Mouse (Mus musculus) heart, postnatal 14 days (tissue): ENCODE data around the gene Lrrc20. TPM values are rescaled to one million over a fixed set of nuclear protein-coding genes. Genes with fewer than 3 reads are reported as not detected.

Experiments used
- DNase-seq, 2 experiments: peaks; one replicate each; pipeline ENCODE4 v3.0.0; 2021 to 2022
- intact Hi-C: fragments of 180-260 bp; cut with DNase I; formaldehyde crosslinking; loops from one replicate; pipeline ENCODE4 v1.15.1; 2025
- total RNA-seq, 2 experiments: library from RNA; stranded (reverse); gene quantifications; 2 replicates each; pipeline ENCODE4 v1.2.3; 2021

The Lrrc20 gene
- total RNA-seq, 2 experiments from 2014 or later, result 24.5 to 25.8 TPM

DNA sequence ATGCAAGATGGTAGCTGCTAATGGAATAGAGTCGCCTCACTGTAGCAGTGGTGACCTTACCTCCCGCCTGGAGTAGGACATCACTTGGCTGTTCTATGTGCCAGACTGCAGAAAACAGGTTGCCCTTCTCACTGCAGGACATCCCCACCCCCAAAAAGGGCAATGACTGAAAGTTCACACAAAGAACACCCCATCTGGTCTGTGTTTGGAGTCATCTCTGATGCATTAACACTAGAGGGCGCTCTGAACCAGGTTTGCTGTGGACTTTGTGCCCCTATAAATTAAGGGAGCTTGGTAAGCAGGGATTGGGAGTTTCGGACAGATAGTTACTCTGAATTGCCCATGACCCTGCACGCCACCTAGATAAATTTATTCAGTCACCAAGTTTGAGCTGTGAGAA lies 8.7 kb upstream of the Lrrc20 start:
- intact Hi-C loops, result loop anchor here (2.0 to 5.0 kb wide), 2 partner anchors 135 to 194 kb away; no protein-coding TSS in a partner anchor
- DNase-seq, result peak in 1 of 2 experiments; percentile 46

DNA sequence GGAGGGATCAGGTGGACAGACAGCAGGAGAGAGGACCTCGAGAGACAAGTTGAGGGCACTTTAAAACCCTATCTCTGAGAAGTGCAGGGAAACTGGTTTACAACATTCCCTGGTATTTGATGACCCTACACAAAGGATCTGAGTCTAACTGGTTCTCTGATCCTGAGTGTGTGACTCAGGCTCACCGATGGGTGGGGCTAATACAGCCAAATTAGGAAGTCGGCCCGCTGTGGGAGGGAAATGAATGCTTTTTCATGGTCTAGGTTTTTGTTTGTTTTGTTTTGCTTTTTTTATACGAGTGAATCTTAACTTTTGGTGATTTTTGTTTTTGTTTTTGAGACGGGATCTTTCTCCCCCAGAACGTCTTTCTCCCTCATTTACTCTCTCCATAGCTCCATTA lies 6.7 kb upstream of the Lrrc20 start:
- no peak for DNase-seq
- intact Hi-C loops, result loop anchor here (5.0 kb wide), 1 partner anchor 133 kb away; no protein-coding TSS in a partner anchor

DNA sequence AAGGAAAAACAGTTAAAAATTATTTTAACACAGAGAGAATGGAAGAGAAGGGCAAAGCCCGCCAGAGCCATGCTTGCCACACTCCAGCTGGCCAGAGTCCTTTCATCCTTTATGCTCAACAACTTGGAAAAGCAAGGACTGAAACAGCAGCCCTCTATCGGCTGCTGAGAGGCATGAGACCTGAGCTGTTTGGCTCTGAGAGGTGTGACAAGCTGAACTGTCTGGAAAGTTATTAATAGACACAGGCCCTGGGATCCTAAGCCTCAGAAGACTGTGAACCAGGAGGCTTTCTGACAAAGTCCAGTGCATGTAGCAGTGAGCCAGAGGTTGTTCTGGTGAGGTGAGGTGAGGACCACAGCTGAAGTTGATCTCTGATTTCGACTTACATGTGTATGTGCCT lies 2.0 kb upstream of the Lrrc20 start:
- peak; percentile 11 to 31 for DNase-seq
- intact Hi-C loops, result loop anchor here (5.0 kb wide), 1 partner anchor 131 kb away; no protein-coding TSS in a partner anchor

DNA sequence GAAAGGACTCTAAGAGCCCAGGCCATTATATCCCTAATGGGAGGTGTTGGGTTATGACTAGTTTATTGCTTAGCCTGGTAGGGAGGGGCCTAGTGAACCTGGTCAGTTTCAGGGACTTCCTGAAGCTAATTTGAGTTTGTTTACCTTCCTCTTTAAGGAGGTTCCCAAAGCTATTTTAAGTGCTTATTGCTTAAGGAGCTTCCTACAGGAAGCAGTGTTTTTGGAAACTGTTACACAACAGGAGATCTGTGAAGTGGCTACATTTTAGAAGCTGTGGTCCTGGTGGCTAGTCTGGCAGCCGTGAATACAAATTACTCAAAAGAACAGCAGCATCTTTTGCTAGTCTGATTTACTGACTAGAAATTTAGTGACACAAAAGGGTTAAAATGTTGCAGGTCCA lies 1.3 kb upstream of the Lrrc20 start:
- DNase-seq, result no peak
- intact Hi-C loops, result loop anchor here (5.0 kb wide), 1 partner anchor 132 kb away; no protein-coding TSS in a partner anchor

DNA sequence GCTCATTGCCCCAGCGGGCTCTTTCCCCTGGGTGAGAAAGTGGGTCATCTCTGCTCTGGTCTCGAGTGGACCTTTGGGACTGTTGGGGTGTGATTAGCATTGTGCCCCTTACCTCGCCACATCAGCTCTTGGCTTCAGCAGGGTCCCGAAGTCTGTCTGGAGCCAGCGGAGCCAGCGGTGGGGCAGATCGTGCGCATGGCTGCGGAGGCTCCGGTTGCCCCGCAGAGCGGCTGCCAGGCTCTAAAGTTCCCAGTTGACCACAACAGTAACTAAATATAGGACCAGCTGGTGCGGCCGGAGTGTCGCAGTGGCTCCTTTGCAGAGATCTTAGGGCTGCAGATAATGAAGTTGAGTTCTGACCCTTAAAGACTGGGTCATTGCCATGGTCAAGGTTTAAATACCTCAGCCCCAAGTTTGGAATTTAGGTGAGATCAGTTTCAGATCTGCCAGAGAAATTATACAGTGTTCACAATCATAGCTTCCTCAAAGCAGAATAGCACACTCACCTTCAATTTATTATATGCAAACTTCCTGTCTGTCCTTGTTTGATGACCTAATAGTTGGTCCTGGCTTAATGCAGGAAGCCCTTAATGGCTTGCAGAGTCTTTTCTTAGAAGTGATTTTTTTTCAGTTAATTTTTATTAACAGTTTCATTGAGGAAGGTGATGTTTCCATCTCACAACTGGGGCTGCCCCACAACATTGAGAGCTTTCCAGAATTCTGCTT lies 1.0 kb downstream of the Lrrc20 start:
- intact Hi-C loops, result no loop called here
- DNase-seq, result peak; percentile 37 to 43

DNA sequence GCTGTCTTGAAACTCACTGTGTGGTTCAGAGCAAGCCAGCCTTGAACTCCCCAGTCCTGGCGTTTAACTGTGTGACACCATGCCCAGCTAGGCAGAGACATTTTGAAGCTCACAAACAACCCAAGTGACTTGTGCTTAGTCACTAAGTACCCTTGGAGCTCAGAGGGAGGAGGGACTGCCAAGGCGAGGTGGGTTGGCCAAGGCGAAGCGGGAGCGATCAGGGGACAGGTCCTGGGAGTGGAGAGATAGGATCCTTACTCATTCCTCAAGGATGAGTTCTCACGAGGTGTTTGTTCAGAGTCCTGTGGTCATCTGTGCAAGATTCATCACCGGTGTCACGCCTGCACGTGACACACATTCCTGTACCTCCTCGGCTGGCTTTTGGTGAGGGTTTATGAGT lies 3.9 kb downstream of the Lrrc20 start:
- DNase-seq, result no peak
- intact Hi-C loops, result no loop called here

DNA sequence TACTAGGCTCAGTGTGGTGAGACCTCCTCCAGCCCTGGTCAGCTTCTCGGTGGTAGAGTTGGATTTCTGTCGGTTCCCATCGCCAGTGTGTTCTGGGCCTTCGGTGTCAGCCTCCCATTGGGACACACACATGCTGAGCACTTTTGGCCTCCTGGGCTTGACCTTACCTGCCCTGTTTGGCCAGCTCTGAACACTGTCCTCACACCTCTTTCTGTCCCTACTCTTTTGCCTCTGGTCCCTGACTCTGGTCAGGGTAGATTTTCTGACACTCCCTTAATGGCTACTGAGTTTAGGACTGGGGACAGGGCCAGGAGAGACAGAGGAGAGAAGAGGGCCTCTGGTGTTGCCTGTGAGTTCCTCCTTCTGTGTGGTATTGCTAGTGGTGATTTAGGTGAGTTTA lies 4.3 kb downstream of the Lrrc20 start:
- DNase-seq, result no peak
- intact Hi-C loops, result no loop called here

DNA sequence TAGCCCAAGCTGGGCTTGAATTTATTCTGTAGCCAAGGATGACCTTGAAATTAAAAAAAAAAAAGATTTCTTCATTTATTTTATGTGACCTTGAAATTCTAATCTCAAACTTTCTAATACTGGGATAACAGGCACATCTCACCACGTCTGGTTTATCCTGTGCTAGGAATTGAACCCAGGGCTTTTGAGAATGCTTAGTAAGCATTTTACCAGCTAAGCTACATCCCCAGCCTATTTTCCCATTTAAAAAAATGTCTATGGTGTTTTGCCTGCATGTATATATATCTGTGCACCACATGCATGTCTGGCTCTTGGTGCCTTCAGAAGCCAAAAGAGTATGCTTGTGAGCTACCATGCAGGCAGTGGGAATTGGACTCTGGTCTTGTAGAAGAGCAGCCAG lies 4.9 kb downstream of the Lrrc20 start:
- DNase-seq, result no peak
- intact Hi-C loops, result no loop called here

DNA sequence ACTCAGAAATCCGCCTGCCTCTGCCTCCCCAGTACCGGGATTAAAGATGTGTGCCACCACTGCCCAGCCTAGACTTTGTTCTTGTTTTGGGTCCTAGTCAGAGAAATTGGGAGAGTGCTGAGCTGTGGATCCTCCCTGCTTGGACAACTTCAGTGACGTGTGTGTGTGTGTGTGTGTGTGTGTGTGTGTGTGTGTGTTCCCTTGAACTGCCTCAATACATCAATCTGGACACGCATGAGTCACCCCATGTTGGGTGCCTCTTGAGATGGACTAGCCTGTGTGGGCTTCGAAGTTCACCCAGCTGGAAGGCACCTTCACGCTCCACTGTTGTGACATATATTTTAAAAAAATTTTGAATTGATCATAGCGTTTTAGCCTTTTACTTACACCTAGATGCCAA lies 7.2 kb downstream of the Lrrc20 start:
- intact Hi-C loops, result no loop called here
- DNase-seq, result no peak

DNA sequence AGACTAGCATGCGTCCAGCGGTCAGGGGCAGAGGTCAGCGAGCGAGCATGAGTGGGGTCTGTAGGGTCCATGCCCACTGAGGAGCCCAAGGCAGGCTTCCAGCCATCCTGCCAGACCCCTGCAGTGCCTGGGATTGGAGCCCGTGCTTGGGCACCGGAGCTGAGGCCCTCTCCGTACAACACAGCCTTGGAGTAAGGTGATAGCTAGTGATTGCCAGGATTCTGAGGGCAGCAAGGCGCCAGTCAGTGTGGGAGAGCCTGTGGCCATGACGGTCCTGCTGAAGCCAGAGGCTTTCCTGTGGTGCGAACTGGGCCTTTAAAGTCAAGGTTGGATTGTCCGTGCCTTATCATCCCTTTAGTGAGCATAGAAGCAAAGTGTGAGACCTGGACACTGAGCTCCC lies 9.2 kb downstream of the Lrrc20 start:
- no peak for DNase-seq
- intact Hi-C loops, result no loop called here

DNA sequence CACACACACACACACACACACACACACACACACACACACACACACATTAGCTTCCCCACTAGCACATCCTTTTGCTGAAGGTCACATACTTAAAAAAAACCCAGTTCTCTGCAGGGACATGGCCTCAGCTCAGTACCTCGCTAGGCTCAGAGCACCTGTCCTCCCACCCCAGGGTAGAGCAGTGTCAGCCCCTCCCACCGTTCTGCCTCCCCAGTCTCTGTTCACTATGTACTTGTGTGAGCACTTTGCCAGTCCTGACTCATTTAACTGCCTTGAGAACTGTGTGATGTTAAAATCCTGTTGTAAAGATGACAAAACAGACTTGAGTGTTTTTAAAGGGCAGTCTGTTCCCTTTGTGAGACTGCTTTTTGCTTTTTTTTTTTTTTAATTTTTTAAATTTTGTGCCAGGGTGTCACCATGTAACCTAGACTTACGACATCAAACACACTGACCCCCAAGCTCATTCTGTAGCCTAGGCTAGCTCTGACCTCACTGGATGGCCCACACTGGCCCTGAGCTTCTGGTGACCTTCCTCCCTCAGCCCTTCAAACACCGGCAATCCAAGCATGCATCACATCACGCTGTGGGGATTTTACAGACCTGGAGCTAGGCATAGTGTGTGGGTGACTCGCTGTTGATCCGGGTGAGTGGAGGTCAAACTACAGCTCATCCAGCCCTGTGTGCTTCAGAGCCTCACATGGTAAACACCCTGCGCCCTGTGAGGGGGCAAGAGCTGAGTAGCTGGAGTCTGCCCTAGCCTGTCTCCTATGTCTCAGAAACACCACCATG lies 11.1 kb downstream of the Lrrc20 start:
- intact Hi-C loops, result no loop called here
- no peak for DNase-seq

DNA sequence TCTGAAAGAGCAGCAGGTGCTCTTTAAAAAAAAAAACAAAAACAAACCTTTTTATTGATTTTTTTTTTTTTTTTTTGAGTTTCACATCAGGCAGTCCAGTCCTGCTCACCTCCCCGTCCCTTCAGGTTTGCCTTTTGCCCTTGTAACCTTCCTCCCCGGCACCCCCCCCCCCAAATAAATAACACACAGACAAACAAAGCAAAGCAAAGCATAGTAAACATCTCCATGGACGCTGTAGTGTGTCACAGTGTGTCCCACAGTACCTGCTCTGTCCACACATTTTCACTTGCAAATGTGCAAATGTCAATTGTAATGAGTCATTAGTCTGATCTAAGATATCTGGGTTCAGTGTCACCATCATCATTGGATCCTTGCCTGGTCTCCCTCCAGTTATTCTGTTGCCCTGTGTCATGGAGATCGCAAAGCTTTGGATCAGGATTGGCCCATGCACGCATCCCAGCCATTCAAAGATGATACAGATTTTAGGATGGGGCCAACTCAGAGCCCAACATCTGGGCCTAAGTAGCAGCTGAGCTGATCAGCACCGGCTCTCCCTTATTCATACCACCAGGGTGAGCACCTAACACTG lies 13.0 kb downstream of the Lrrc20 start:
- intact Hi-C loops, result no loop called here
- DNase-seq, result no peak

DNA sequence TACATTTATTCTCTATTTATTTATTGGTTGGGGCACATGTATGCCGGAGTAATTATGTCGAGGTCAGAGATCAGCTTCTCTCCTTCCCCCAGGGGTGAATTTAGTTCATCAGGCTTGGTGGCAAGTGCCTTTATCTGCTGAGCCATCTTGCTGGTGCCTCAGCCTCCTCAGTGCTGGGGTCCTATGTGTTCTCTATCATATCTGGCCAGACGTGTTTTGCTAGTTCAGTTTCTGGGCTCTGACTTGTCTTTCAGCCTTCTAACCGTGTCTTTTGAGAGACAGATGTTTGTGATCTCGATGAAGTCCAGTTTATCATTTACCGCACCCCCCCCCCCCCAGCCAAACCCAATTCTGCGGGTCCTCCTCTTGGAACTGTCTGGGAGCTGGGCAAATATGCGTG lies 16.0 kb downstream of the Lrrc20 start:
- intact Hi-C loops, result loop anchor here (2.0 kb wide), 1 partner anchor 111 kb away; no protein-coding TSS in a partner anchor
- no peak for DNase-seq

DNA sequence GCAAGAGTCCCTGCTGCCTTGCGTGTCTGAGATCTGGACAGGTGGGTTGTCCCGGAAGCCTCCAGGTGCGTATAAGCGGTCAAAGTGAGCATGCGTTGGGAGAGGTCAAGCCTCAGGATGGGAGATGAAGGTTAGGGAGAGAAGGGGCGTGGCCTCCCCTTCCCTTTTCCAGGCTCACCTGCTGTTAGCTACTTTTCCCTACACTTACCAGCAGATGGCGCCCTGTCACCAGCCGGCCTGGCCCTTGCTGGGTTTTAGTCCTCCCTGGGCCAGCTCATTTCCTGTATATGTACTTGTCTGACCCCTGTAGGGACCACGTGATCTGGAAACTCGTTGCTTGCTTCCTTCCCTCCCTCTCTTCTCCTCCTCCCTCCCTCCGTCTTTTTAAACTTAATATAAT lies 16.4 kb downstream of the Lrrc20 start:
- intact Hi-C loops, result loop anchor here (2.0 kb wide), 1 partner anchor 167 kb away; no protein-coding TSS in a partner anchor
- DNase-seq, result peak; percentile 79 to 88

DNA sequence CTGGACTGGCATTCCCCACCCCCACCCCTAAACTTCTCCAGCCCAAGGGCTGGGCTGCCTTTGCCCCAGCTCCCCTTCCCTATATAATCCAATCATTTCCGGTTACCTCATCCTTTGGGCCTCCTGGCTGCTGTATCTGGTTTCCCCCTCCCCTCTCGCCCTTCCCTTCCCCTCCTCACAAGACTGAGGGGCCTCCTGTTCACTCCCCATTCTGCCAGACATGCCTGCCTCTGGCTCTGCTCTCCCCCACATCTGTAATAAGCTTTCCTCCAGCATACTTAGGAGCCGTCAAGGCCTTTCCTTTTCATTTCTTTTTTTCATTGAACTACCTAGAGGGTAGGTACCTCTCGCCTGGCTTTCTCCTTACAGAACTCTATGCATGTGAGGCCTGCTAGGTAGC lies 19.9 kb downstream of the Lrrc20 start:
- intact Hi-C loops, result no loop called here

DNA sequence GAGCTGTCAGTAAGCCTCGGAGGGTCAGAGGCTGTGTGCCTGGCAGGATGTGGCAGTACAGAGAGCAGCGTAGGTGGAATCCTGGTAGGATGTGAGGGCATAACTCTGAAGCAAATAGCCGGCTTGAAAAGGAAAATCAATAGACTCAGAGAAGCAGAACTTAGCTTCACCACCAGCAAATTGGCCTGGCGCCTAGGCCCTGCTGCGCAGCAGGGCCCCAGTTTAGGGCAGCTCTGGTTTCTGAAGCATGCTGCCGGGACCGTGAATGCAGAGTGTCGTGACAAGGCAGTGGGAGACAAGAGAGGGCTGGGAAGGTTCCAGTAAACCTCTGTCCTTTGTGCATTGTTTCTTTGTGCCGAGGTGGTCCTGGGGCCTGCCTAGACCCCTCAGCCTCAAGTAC lies 20.6 kb downstream of the Lrrc20 start:
- no peak for DNase-seq
- intact Hi-C loops, result no loop called here

More for the DNA sequence above, 19.9 kb downstream of the Lrrc20 start:
- no peak for DNase-seq

DNA sequence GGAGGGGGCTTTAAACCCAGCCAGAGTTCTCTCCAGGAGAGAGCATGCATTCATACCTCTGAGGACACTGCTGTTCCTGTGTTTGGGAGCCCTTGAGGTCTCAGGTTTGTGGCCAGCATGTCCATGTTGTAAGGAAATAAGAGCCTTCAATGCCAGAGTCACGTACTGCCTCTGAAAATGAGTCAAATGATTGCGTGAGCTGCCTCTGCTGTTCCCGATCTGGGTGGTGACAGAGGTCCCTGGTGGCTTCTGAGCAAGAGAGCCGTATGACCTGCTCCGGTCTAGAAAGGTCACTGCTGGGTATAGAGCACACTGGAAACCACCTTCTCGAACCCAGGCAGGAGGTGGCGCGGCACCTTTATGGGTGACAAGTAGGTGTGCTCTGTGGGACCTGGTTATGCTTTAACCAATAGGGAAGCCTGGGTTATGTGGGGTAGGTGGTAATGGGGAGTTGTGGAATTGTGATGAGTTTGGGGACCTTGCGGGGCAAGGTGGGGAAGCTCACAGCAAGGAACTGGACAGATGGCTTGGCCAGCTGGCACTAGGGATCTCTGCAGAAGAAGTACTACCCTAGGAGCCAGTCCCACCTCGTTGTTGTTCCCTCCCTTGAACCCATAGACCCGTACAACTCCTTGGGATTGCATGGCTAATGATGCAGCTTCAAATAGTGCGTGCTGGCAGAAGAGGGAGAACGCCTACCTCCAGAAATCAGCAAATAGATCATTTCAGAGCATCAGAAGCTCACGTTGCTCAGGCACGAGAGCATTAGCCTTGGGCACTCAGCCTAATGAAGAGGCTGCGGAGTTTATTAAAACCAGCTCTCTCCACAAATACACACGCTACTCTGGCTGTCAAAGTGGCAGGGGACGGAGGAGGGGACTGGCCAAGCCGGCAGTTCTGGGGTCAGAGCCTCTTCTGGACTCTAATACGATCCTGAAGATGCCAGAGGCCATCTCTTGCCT lies 24.2 kb downstream of the Lrrc20 start:
- DNase-seq, result no peak
- intact Hi-C loops, result no loop called here

DNA sequence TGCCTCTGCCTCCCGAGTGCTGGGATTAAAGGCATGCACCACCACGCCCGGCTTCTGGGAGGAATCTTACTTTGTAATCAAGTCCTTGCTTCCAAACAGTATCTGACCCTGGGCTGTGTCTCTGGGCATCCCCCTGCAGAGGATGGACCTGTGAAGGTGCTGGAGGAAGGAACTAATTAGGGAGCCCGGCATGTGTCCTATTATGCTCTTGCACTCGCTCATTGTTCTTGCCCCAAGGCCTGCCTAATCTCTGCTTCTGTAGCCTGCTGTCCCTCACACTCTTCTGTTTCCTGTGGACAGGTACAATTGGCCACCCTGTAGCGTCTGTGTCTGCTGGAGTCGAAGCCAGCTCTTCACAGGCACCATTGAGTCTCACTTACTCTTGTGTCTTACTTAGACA lies 25.2 kb downstream of the Lrrc20 start:
- intact Hi-C loops, result no loop called here

DNA sequence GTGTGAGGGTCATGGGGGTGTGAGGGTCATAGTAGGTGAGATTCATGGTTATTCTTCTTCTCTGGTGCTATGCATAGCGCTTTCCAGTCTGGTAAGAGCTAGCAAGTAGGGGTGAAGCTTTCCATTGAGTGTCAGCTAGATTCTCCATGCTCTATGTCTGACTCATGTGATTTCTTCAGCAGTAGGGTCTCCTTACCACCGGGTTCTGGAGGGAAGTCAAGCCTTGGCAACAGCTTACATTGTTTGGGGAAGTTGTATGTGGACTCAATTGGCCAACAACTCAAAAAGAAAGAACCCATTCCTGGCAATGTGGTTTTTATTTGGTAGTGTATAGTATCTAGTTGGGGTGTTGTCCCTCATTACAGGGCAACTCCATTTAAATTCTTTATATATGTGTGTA lies 28.5 kb downstream of the Lrrc20 start:
- intact Hi-C loops, result no loop called here
- DNase-seq, result no peak

More for the DNA sequence above, 25.2 kb downstream of the Lrrc20 start:
- no peak for DNase-seq
